Mouse (Mus musculus) embryo, embryonic 11 days (tissue): ENCODE measurements around the gene Ptpn5.

Source experiments
- DNase-seq: peaks from one replicate; pipeline ENCODE4 v3.0.0-alpha.2; 2015

The Ptpn5 gene

GRCm38 (mm10) chr7:47054666-47055065 is 78.8 kb downstream of the Ptpn5 start:
- DNase-seq, result no peak

- DNase-seq, result no peak
These were observed 80.2 kb downstream of the Ptpn5 start for GRCm38 (mm10) chr7:47053287-47053686.

GRCm38 (mm10) chr7:47052276-47052675 is 81.2 kb downstream of the Ptpn5 start:
- no peak for DNase-seq

GRCm38 (mm10) chr7:47051404-47052151 is 81.9 kb downstream of the Ptpn5 start:
- DNase-seq, result peak; percentile 30

GRCm38 (mm10) chr7:47050766-47051165 is 82.7 kb downstream of the Ptpn5 start:
- DNase-seq, result peak; percentile 69

GRCm38 (mm10) chr7:47050366-47050765 is 83.1 kb downstream of the Ptpn5 start, which contains the start of gene Tmem86a:
Gene Tmem86a, plus strand, starts transcription at chr7:47050601.
- peak; percentile 98 for DNase-seq

GRCm38 (mm10) chr7:47042823-47043490 is 90.5 kb downstream of the Ptpn5 start:
- DNase-seq, result peak; percentile 14

- no peak for DNase-seq
These were observed 91.4 kb downstream of the Ptpn5 start for GRCm38 (mm10) chr7:47042121-47042520.

- DNase-seq, result no peak
These were observed 91.8 kb downstream of the Ptpn5 start for GRCm38 (mm10) chr7:47041706-47042105.

- DNase-seq, result no peak
These were observed 98.1 kb downstream of the Ptpn5 start for GRCm38 (mm10) chr7:47035426-47035825.

- DNase-seq, result no peak
These were observed 98.6 kb downstream of the Ptpn5 start for GRCm38 (mm10) chr7:47034785-47035384.

GRCm38 (mm10) chr7:47031371-47031770 is 102.1 kb downstream of the Ptpn5 start:
- no peak for DNase-seq

GRCm38 (mm10) chr7:47030517-47031193 is 102.8 kb downstream of the Ptpn5 start:
- no peak for DNase-seq
